Mouse (Mus musculus): ENCODE results near the gene Arhgef7. TPM values are rescaled to one million over a fixed set of nuclear protein-coding genes. Genes with fewer than 3 reads are reported as not detected.
"Not testable (repeated sequence)": the region's sequence is repeated elsewhere in the genome, so short reads cannot be mapped to it uniquely, and the experiment has no call there.

The Arhgef7 gene
- polyA plus RNA-seq, 1 experiment from 2014 or later: 9.4 TPM

DNA sequence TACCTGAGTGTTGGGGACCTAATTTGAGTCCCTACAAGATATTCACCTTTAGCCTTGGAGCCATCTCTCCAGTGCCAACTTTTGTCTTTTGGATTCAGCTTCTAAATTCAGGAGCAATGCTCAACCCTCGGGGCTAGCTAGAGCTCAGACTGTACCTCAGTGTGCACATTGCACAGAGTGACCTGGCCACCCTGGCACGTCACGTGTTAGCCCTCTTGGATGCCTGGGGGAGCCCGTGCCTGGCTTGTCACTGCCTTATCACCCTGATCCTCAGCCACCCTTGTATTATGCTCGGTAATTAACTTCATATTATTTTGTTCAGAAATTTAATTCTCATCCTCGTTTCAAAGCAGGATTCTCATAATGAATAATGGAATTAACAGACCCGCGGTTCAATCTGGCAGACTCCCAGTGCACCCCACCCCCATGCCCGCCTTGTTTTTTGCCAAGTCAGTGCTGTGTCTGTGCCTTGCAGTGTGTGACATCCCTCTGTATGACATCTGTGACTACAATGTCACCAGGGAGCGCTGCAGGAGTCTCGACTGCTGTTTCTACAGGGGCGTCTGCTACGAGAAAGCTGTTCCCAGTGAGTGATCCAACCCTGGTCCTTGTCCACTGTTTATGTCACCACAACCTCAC, 116.3 kb downstream of the Arhgef7 start:
- H3K4me3 ChIP-seq (replicated peaks): no peak overlapping the region
- no peak overlapping the region for H3K4me2 ChIP-seq
- H3K27ac ChIP-seq: no peak overlapping the region
- DNase-seq (no peak), ATAC-seq (ENCODE audit: low read depth) (no peak)
- H3K9ac ChIP-seq: no peak overlapping the region
- H3K4me1 ChIP-seq (replicated peaks): no peaks in the 10 kb centered on the region
- H3K27me3 ChIP-seq: no peaks in the 10 kb centered on the region
- no peaks in the 10 kb centered on the region for H3K36me3 ChIP-seq
- H3K9me3 ChIP-seq (replicated peaks): no peaks in the 10 kb centered on the region
- 66% methylated on average over 13 of the region's 13 CpGs for WGBS (ENCODE audit: insufficient replicate concordance)

DNA sequence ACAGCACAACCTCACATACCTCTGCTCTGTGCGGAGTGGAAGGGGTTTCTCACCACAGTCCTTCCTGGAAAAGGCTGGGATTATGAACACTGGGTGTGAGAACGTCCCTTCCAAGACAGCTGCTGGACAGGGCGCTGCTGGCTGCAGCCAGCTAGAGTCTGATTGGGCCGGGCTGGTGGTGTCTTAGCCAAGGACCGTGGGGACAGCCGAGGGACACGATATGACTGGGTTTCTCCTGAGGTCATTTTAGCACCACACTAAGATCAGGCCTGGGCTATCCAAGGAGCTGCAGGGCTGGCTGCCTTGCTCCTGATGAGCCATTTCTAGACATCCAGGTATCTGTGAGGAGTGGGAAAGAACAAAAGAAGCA, 116.8 kb downstream of the Arhgef7 start:
- no peak overlapping the region for H3K9ac ChIP-seq
- no peaks in the 10 kb centered on the region for H3K27me3 ChIP-seq
- no peak overlapping the region for H3K27ac ChIP-seq
- ATAC-seq (ENCODE audit: low read depth): no peak
- no peak overlapping the region for H3K4me2 ChIP-seq
- H3K36me3 ChIP-seq: no peaks in the 10 kb centered on the region
- H3K4me1 ChIP-seq (replicated peaks): no peaks in the 10 kb centered on the region
- H3K9me3 ChIP-seq (replicated peaks): no peaks in the 10 kb centered on the region
- DNase-seq: no peak
- no peak overlapping the region for H3K4me3 ChIP-seq (replicated peaks)
- WGBS (ENCODE audit: insufficient replicate concordance): 70% methylated on average over 7 of the region's 7 CpGs

DNA sequence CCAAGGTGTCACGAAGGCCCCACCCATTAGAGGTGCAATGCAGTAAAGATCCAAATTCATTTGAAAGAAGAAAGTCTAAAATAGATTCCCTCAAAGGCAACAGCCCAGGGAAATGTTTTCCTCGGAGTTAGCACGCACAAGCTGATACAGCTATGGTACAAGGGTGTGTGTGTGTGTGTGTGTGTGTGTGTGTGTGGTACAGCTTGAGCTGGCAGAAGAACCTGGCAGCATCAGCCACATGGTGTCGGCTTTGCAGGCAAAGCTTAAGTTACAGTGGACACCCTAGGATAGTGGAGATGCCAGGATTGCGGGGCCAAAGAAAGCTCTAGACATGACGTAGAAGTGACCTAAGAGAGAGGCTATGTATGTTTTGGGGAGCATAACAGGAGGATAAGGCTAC, 119.3 kb downstream of the Arhgef7 start:
- 66% methylated on average over 6 of the region's 6 CpGs for WGBS (ENCODE audit: insufficient replicate concordance)
- ATAC-seq (ENCODE audit: low read depth): no peak

DNA sequence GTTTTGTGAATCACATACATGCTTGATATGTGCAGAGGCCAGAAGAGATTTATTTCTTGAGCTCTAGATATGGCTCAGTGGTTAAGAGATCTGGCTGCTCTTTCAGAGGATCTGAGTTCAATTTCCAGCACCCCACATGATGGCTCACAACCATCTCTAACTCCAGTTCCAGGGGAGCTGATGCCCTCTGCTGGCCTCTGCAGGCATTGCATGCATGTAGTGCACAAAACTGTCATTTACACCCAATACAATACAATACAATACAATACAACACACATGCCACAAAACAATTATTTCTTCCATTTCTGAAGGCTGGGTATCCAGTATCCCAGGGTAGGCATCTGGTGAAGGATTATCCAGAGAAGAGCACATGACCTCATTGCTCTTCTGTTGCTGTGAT, 140.3 kb downstream of the Arhgef7 start:
- Histone ChIP-seq H3K4me1 (replicated peaks) (no peaks in the 10 kb centered on the region), H3K9ac (no peak overlapping the region), H3K36me3 (no peaks in the 10 kb centered on the region), H3K4me2 (no peak overlapping the region), H3K9me3 (replicated peaks) (no peaks in the 10 kb centered on the region), H3K4me3 (replicated peaks) (no peak overlapping the region), H3K27me3 (no peaks in the 10 kb centered on the region), H3K27ac (no peak overlapping the region)
- DNase-seq (no peak), ATAC-seq (ENCODE audit: low read depth) (no peak)

More for the DNA sequence above, 119.3 kb downstream of the Arhgef7 start:
- Histone ChIP-seq H3K27me3 (no peaks in the 10 kb centered on the region), H3K9me3 (replicated peaks) (no peaks in the 10 kb centered on the region), H3K9ac (no peak overlapping the region), H3K4me1 (replicated peaks) (no peaks in the 10 kb centered on the region), H3K4me3 (replicated peaks) (no peak overlapping the region), H3K27ac (no peak overlapping the region), H3K36me3 (no peaks in the 10 kb centered on the region), H3K4me2 (no peak overlapping the region)
- no peak for DNase-seq

DNA sequence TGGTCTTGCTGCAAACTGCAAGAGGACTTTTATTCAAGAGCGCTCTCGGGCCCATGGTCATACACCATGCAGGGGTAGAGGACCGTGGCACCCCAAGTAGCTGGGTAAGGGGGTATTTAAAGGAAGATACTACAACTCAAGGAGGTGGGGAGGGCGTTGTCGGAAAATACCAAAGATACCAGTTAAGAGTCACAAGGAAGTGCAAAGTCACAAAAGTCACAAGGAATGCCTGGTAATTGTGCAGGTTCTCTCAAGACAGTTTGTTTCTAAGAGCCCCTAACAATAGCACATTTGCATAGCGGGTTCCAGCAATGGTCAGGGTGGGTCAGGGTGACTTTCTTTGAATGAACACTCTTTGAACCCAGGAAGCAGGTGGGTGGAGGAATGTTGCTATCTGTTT, 146.7 kb downstream of the Arhgef7 start:
- DNase-seq; H3K27me3 ChIP-seq; H3K27ac ChIP-seq; H3K4me3 ChIP-seq (replicated peaks); H3K4me1 ChIP-seq (replicated peaks); H3K36me3 ChIP-seq; H3K9me3 ChIP-seq (replicated peaks); H3K4me2 ChIP-seq; ATAC-seq (ENCODE audit: low read depth); H3K9ac ChIP-seq: not testable (repeated sequence)
- WGBS (ENCODE audit: insufficient replicate concordance): 70% methylated on average over 6 of the region's 6 CpGs

DNA sequence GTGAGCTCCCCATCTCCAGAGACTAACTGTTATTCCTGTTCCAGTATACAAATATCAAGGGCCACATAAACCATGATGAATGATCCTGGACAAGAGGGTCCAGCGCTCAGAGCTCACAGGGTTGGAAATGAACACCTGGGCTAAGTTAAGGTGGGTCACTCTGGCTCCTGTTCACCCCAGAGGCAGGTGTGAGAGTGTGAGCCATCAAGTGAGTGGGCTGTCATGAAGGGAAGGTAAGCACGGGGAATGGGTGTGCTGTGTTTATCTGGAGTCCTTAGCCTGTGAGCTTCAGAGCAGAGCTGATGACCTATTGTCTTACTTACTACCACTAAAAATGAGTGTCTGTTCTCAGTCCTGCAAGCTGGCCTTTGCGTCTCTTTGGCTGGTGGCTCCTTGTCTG, 157.1 kb downstream of the Arhgef7 start:
- no peak for ATAC-seq (ENCODE audit: low read depth)
- H3K27me3 ChIP-seq: no peaks in the 10 kb centered on the region
- no peak overlapping the region for H3K4me3 ChIP-seq (replicated peaks)
- WGBS (ENCODE audit: insufficient replicate concordance): 63% methylated on average over 3 of the region's 3 CpGs
- H3K9ac ChIP-seq: no peak overlapping the region
- H3K4me2 ChIP-seq: no peak overlapping the region
- H3K36me3 ChIP-seq: no peaks in the 10 kb centered on the region
- H3K27ac ChIP-seq: no peak overlapping the region
- no peaks in the 10 kb centered on the region for H3K4me1 ChIP-seq (replicated peaks)
- no peaks in the 10 kb centered on the region for H3K9me3 ChIP-seq (replicated peaks)
- DNase-seq: no peak

Other genes starting within 250 kb of the Arhgef7 start
- 3.1 and 3.5 TPM in 2 replicates for gene Rab20, start 249.0 kb upstream of the Arhgef7 start, polyA plus RNA-seq (2015; fragmentation: Nextera tagmentation; extraction: Ambion mirVana)
- 39.6 and 40.4 TPM in 2 replicates for gene Naxd, start 230.2 kb upstream of the Arhgef7 start, polyA plus RNA-seq (2015; fragmentation: Nextera tagmentation; extraction: Ambion mirVana)
- 17.9 and 19.4 TPM in 2 replicates for gene Cars2, start 176.9 kb upstream of the Arhgef7 start, polyA plus RNA-seq (2015; fragmentation: Nextera tagmentation; extraction: Ambion mirVana)
- 16.3 and 16.5 TPM in 2 replicates for gene Ing1, start 172.2 kb upstream of the Arhgef7 start, polyA plus RNA-seq (2015; fragmentation: Nextera tagmentation; extraction: Ambion mirVana)
- 30.7 and 37.0 TPM in 2 replicates for gene Ankrd10, start 92.0 kb upstream of the Arhgef7 start, polyA plus RNA-seq (2015; fragmentation: Nextera tagmentation; extraction: Ambion mirVana)
- gene 1700016D06Rik, start 26.7 kb upstream of the Arhgef7 start, polyA plus RNA-seq (2015; fragmentation: Nextera tagmentation; extraction: Ambion mirVana): not detected in 2 replicates
- not detected in 2 replicates for gene Tex29, start 112.8 kb downstream of the Arhgef7 start, polyA plus RNA-seq (2015; fragmentation: Nextera tagmentation; extraction: Ambion mirVana)